Mouse (Mus musculus) lung, embryonic 14.5 days (tissue): ENCODE measurements around the gene Olfr263. TPM values are rescaled to one million over a fixed set of nuclear protein-coding genes. Genes with fewer than 3 reads are reported as not detected.

Experiments used
- ATAC-seq: fragments of 200-750 bp; cut with Nextera tagmentation; 2 replicates; pipeline ENCODE4 v1.8.0; 2017; ENCODE audit warnings: mild to moderate bottlenecking, moderate TSS enrichment, moderate library complexity; ENCODE audit not compliant: insufficient read depth
- DNase-seq: peaks from one replicate; pipeline ENCODE4 v3.0.0-alpha.2; 2015
- H3K27ac ChIP-seq: fragments of 300-500 bp; sonication (generic); 2 replicates; pipeline ENCODE4 v1.5.1; 2014; ENCODE audit warnings: low read depth, mild to moderate bottlenecking, moderate library complexity
- H3K27me3 ChIP-seq: fragments of 300-500 bp; sonication (generic); 2 replicates; pipeline ENCODE4 v1.6.1; 2014; ENCODE audit warnings: low read length, control low read depth; ENCODE audit not compliant: insufficient read depth
- H3K36me3 ChIP-seq: fragments of 300-500 bp; sonication (generic); 2 replicates; pipeline ENCODE4 v1.6.1; 2014; ENCODE audit warnings: control low read depth; ENCODE audit not compliant: insufficient read depth
- H3K4me1 ChIP-seq: fragments of 300-500 bp; sonication (generic); 2 replicates; pipeline ENCODE4 v1.6.1; 2014; ENCODE audit warnings: antibody characterized with exemption, control low read depth; ENCODE audit not compliant: insufficient read depth
- H3K4me2 ChIP-seq: fragments of 300-500 bp; sonication (generic); 2 replicates; pipeline ENCODE4 v1.6.1; 2014; ENCODE audit warnings: mild to moderate bottlenecking
- H3K4me3 ChIP-seq: fragments of 300-500 bp; sonication (generic); 2 replicates; pipeline ENCODE4 v1.5.1; 2014; ENCODE audit warnings: low read depth, low read length
- H3K9ac ChIP-seq: fragments of 300-500 bp; sonication (generic); 2 replicates; pipeline ENCODE4 v1.6.1; 2014
- H3K9me3 ChIP-seq: fragments of 300-500 bp; sonication (generic); 2 replicates; pipeline ENCODE4 v1.6.1; 2016; ENCODE audit warnings: low read depth, low read length, control low read depth
- CTCF ChIP-seq: IDR thresholded peaks from 2 replicates; pipeline ENCODE4 v1.5.1; 2016; ENCODE audit warnings: antibody characterized with exemption, low read depth
- WGBS: fragments of 180-500 bp; shearing (Covaris S2); extraction: QIAGEN DNeasy Blood & Tissue Kit; methylation state at CpG from one replicate; pipeline ENCODE4 v1.1.7; 2014; 5-methylcytosine and 5-hydroxymethylcytosine counted together
- polyA plus RNA-seq: library from polyadenylated mRNA; unstranded; fragments of >200 nt; fragmentation: Nextera tagmentation; extraction: Ambion mirVana; gene quantifications from 2 replicates; pipeline ENCODE4 v1.2.1, GENCODE M21; 2014

Olfr263 gene
- polyA plus RNA-seq, 1 experiment from 2014 or later: not detected

DNA sequence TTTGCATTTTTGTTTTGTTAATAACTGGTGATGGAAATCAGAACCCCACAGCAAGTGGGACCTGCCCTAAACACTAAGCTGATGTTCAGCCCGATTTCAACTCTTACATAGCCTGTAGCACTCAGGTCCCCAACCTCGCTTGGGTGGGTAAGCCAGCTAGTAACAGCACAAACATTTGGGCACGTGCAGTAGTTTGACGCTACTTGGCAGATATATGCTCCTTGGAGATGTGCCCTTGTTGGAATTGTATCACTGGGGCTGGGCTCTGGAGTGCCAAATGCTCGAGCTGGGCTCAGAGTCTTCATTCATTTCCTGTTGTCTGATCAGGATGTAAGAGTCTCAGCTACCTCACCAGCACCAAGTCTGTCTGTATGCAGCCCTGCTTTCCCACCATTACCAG lies 33.2 kb downstream of the Olfr263 start:
- ATAC-seq (no peak), DNase-seq (no peak)
- TF ChIP-seq CTCF: no peak
- no peak overlapping the region for H3K4me3 ChIP-seq
- no peaks in the 10 kb centered on the region for H3K36me3 ChIP-seq
- H3K27ac ChIP-seq: no peak overlapping the region
- no peak overlapping the region for H3K9ac ChIP-seq
- H3K27me3 ChIP-seq: no peaks in the 10 kb centered on the region
- 54% methylated on average over 5 of the region's 5 CpGs for WGBS
- H3K9me3 ChIP-seq: no peaks in the 10 kb centered on the region
- 0 out of 2 replicates have a peak, but pooled peaks cover 6% of the 10 kb centered on the region for H3K4me1 ChIP-seq
- no peak overlapping the region for H3K4me2 ChIP-seq

GRCm38 (mm10) chr13:21166936-21167909 lies 37.8 kb downstream of the Olfr263 start:
- under 1% methylated on average over 27 of the region's 27 CpGs for WGBS
- Histone ChIP-seq H3K27me3 (no peaks in the 10 kb centered on the region), H3K27ac (peak overlapping the region; percentile 60), H3K4me1 (0 out of 2 replicates have a peak, but pooled peaks cover 6% of the 10 kb centered on the region), H3K36me3 (no peaks in the 10 kb centered on the region), H3K4me2 (peak overlapping the region; percentile 99), H3K9me3 (no peaks in the 10 kb centered on the region), H3K4me3 (peak overlapping the region; percentile 57), H3K9ac (peak overlapping the region; percentile 55)
- no peak for TF ChIP-seq CTCF
- DNase-seq: peak; percentile 97
- peak; percentile 45 for ATAC-seq

GRCm38 (mm10) chr13:21167910-21168300 lies 38.5 kb downstream of the Olfr263 start:
- Histone ChIP-seq H3K36me3 (no peaks in the 10 kb centered on the region), H3K4me1 (0 out of 2 replicates have a peak, but pooled peaks cover 6% of the 10 kb centered on the region), H3K27me3 (no peaks in the 10 kb centered on the region), H3K9me3 (no peaks in the 10 kb centered on the region), H3K27ac (no peak overlapping the region), H3K4me3 (peak overlapping the region; percentile 57), H3K9ac (peak overlapping the region; percentile 55), H3K4me2 (peak overlapping the region; percentile 99)
- DNase-seq (peak; percentile 78), ATAC-seq (peak; percentile 46; the same call in 1 of the 2 replicates)
- WGBS: 0% methylated on average over 8 of the region's 8 CpGs
- TF ChIP-seq CTCF: no peak

DNA sequence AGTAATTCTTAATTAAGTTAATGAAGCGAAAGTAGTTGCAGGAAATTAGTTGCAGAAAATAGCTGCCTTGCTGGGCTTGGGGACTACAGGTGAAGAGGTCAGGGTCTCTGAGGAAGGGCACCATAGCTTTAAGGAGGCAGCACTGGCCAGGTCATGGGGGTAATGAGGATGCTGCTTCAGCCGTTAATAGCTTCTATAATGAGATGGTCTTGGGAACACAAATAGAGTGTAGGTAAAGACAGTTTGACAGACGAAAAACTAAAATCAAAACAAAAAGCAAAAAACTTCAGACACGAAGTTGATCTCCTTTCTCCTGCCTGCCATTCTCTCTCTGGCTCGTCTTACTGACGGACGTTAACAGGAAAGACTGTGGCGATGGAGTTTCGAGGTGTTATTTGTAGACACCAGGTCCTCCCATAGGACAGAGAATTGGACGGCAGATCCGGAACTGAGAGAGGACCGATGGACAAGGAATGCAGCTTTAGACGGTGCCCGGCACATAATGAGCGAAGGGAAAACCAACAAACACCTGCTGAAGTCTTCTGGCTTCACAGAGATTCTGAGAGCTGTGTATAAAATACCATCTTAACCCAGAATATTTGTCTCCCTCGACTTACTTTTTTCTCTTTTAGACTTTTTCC lies 39.1 kb downstream of the Olfr263 start:
- H3K9ac ChIP-seq: peak overlapping the region; percentile 55
- DNase-seq (peak; percentile 65), ATAC-seq (no peak)
- H3K4me1 ChIP-seq: 0 out of 2 replicates have a peak, but pooled peaks cover 6% of the 10 kb centered on the region
- H3K36me3 ChIP-seq: no peaks in the 10 kb centered on the region
- no peaks in the 10 kb centered on the region for H3K27me3 ChIP-seq
- H3K27ac ChIP-seq: no peak overlapping the region
- no peak for TF ChIP-seq CTCF
- no peaks in the 10 kb centered on the region for H3K9me3 ChIP-seq
- H3K4me2 ChIP-seq: peak overlapping the region; percentile 99
- H3K4me3 ChIP-seq: peak overlapping the region; percentile 57
- under 1% methylated on average over 16 of the region's 16 CpGs for WGBS

DNA sequence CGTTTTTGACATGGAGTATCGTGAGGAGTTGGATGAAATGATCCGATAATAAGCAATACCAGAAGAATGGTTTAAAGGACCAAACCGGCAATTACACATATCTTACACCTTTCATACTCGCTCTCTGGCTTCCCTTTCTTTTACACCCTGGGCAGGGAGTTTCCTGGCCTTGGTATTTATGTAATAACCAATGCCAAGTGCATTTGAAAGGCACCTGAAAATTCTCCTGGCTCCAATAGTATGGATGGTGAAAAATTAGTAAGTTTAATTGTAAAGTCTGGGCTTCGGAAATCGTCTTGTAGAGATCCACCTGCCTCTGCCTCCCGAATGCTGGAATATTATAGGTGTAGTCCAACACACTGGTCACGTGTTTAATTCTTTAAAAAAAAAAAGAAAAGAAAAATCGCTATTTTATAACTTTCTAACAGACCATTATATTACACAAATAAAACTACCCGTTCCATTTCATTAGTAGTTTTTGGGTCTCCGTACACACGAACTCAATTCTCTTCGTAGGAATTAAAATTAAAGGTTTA lies 39.8 kb downstream of the Olfr263 start:
- no peak for TF ChIP-seq CTCF
- Histone ChIP-seq H3K36me3 (no peaks in the 10 kb centered on the region), H3K4me2 (peak overlapping the region; percentile 99), H3K27me3 (no peaks in the 10 kb centered on the region), H3K27ac (no peak overlapping the region), H3K9me3 (no peaks in the 10 kb centered on the region), H3K4me1 (0 out of 2 replicates have a peak, but pooled peaks cover 6% of the 10 kb centered on the region), H3K9ac (peak overlapping the region; percentile 55), H3K4me3 (peak overlapping the region; percentile 57)
- DNase-seq: peak; percentile 21
- no peak for ATAC-seq
- WGBS: 2% methylated on average over 14 of the region's 14 CpGs

DNA sequence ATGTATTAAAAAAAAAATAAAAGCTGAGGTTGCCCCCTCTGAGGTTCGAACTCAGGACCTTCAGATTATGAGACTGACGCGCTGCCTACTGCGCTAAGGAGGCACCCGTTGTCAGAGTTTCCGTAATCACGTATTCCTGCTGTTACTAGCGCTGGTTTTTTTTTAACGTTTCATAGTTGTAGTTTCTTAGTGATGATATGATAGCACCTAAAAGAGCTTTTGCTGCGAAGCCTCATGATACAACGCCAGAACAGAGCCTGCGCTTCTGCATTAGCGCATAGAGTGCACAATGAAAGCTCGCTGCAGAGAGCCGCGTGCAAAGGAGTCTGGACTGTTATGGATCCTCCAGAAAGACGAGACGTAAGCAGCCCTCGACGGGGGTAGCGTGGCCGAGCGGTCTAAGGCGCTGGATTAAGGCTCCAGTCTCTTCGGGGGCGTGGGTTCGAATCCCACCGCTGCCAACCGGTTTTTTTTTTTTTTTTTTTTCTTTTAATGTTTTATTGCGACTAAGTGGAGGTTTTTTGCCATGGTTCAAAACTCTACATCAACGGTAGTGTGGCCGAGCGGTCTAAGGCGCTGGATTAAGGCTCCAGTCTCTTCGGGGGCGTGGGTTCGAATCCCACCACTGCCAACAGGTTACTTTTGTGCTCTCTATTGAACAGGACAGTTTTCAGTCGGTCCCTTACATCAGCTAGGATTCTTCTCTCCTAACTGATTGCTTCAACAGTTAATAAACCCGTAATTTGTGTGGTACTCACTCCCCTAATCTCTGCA lies 40.4 kb downstream of the Olfr263 start:
- TF ChIP-seq CTCF: no peak
- H3K4me1 ChIP-seq: 0 out of 2 replicates have a peak, but pooled peaks cover 6% of the 10 kb centered on the region
- H3K27me3 ChIP-seq: no peaks in the 10 kb centered on the region
- H3K4me3 ChIP-seq: peak overlapping the region; percentile 57
- WGBS: under 1% methylated on average over 39 of the region's 39 CpGs
- no peak overlapping the region for H3K9ac ChIP-seq
- 0 out of 2 replicates have a peak overlapping the region, but pooled peaks have one; percentile 2 for H3K27ac ChIP-seq
- H3K4me2 ChIP-seq: peak overlapping the region; percentile 99
- H3K9me3 ChIP-seq: no peaks in the 10 kb centered on the region
- peak; percentile 84 for ATAC-seq
- H3K36me3 ChIP-seq: no peaks in the 10 kb centered on the region
- DNase-seq: peak; percentile 94
